Mouse (Mus musculus) stomach, postnatal 0 days (tissue): Measurements from ENCODE around the gene Caprin2.

Experiments
- CTCF ChIP-seq: IDR thresholded peaks from 2 replicates; pipeline ENCODE4 v1.5.1; 2016; ENCODE audit warnings: antibody characterized with exemption, low read depth, mild to moderate bottlenecking, moderate library complexity
- EP300 ChIP-seq: optimal IDR thresholded peaks from 2 replicates; pipeline ENCODE3; 2016; ENCODE audit warnings: antibody characterized with exemption

- TF ChIP-seq CTCF (no peak), EP300 (no peak)
These were observed 57.6 kb downstream of the Caprin2 start for GRCm38 (mm10) chr6:148838460-148838859.
